Mouse (Mus musculus): ENCODE data around the gene Gse1.

- TF ChIP-seq POLR2AphosphoS2 (IDR thresholded peaks at IDR 0.05; ENCODE audit: insufficient read length, low read depth), result no peak
- no peak for TF ChIP-seq E2F4 (IDR thresholded peaks at IDR 0.05; ENCODE audit: insufficient read depth)
Observed at GRCm38 (mm10) chr8:120552509-120552908, 324.3 kb downstream of the Gse1 start.

Data from myocyte (in vitro differentiated cells).